ENCODE assay signal across 26 mouse cellular contexts in the genomic region with DNA sequence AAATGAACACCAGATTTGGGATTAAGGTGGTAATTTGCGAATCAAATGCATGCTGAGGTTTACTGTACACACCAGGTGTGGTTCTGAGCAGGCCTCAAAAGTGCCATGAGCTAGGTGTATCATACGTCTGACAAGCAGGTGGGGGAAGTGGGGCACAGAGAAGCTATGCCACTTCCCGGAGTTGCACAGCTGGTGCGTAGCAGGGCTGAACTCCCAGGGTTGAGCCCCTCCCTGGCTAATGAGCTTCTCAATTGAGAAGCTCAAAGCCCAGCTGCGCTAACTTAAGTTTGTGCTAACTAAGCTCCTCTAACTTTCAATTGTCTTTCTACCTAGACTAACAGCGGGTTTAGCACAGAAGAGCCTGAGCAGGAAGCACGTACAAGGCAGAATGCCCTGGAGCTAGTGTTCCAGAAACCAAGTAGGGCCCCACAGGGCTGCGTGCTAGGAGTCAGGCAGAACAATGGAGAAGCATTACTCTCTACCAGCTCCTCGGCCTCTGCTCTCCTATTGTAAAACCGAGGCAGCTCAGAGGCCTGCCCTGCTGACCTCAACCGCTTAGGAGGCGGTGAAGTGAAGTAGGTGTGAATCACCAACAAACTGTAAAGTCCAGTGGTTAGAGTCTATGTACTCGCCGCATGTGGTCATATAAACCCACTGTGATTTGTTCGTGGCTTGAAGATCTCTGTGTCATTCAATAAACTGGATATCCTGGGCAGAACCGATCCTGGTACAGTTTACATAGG. TPM values are rescaled to one million over a fixed set of nuclear protein-coding genes. Genes with fewer than 3 reads are reported as not detected.
A peak's percentile ranks its signal among the peaks of the same experiment; 100 is the strongest.
DNase-seq lines count a peak whose midpoint lies in the region; ATAC-seq and TF ChIP-seq lines count a peak whose summit lies in the region.
"Had no signal": no experiment of that assay in that cellular context is flagged by ENCODE, and none has a peak within 500 bp of the region (broad histone marks: within the 10 kb centered on the region; RNA-seq: fewer than 3 reads in every experiment).

No protein-coding gene starts in this region.

- H3K4me1 ChIP-seq in forebrain, embryonic 10.5 days = peaks cover 22% of the 10 kb centered on the region
- H3K4me1 ChIP-seq in forebrain, embryonic 12.5 days = peaks cover 16% of the 10 kb centered on the region
- H3K4me1 ChIP-seq: limb, embryonic 12.5 days; neural tube, embryonic 12.5 days had no signal

- no peak overlapping the region for H3K9ac ChIP-seq in forebrain, embryonic 12.5 days
- H3K9ac ChIP-seq: forebrain, postnatal 0 days; heart, embryonic 15.5 days; hindbrain, embryonic 14.5 days; limb, embryonic 12.5 days; liver, postnatal 0 days; midbrain, embryonic 13.5 days; neural tube, embryonic 12.5 days had no signal

- no peak for TF ChIP-seq CTCF in Patski (IDR thresholded peaks at IDR 0.05)

- POLR2A ChIA-PET in Patski (lab: Charles Lee) = no interaction called here

- H3K36me3 ChIP-seq in forebrain, embryonic 10.5 days (replicated peaks) = no peaks in the 10 kb centered on the region
- H3K36me3 ChIP-seq in forebrain, embryonic 12.5 days (replicated peaks) = no peaks in the 10 kb centered on the region
- H3K36me3 ChIP-seq: heart, embryonic 15.5 days; limb, embryonic 12.5 days; midbrain, embryonic 13.5 days; neural tube, embryonic 12.5 days had no signal

- H3K27ac ChIP-seq in forebrain, embryonic 10.5 days = peak overlapping the region; percentile 37; the same call in 1 of the 2 replicates
- H3K27ac ChIP-seq in forebrain, embryonic 12.5 days = no peak overlapping the region
- H3K27ac ChIP-seq: heart, embryonic 15.5 days; hindbrain, embryonic 14.5 days; limb, embryonic 12.5 days; midbrain, embryonic 13.5 days; neural tube, embryonic 12.5 days had no signal

- H3K9me3 ChIP-seq in forebrain, embryonic 10.5 days = no peaks in the 10 kb centered on the region
- no peaks in the 10 kb centered on the region for H3K9me3 ChIP-seq in forebrain, embryonic 12.5 days
- H3K9me3 ChIP-seq: heart, embryonic 15.5 days; limb, embryonic 12.5 days; midbrain, embryonic 13.5 days; neural tube, embryonic 12.5 days had no signal

- peak; percentile 27 for DNase-seq in forebrain, embryonic 10.5 days (ENCODE audit: extremely low spot score, low spot score)
- no peak for DNase-seq in Patski (ENCODE audit: low read depth, low spot score)
- DNase-seq in retina, postnatal 1 day = peak; percentile 42
- peak; percentile 35 for DNase-seq in thymus, postnatal 25 days
- DNase-seq in right cerebral cortex, postnatal 25 days = no peak
- no peak for DNase-seq in adrenal gland, adult 8-10 months
- no peak for DNase-seq in left cerebral cortex, adult 18-20 months (ENCODE audit: low spot score in 2 of 2)
- DNase-seq: cerebellum, adult 11-12 months; cerebellum, postnatal 10 days; forebrain, postnatal 0 days; gastrocnemius, postnatal 25 days; heart, adult 18-20 months; heart, postnatal 36 days; kidney, adult 8-10 months; kidney, postnatal 10 days; layer of hippocampus, postnatal 36 days; liver, postnatal 0 days; lung, postnatal 10 days had no signal

- no peak overlapping the region for H3K4me2 ChIP-seq in forebrain, embryonic 12.5 days
- H3K4me2 ChIP-seq: heart, embryonic 15.5 days; hindbrain, embryonic 14.5 days; limb, embryonic 12.5 days; liver, embryonic 11.5 days; midbrain, embryonic 13.5 days; neural tube, embryonic 12.5 days had no signal

- in situ Hi-C loops in Patski (cut with MboI; ENCODE audit: low pct_unique_long_range_greater_than_20kb) = loop anchor here (5.0 kb wide), 1 partner anchor 48 kb away; no protein-coding TSS in a partner anchor

- no peak overlapping the region for H3K4me3 ChIP-seq in forebrain, embryonic 10.5 days
- H3K4me3 ChIP-seq in forebrain, embryonic 12.5 days (replicated peaks) = no peak overlapping the region
- H3K4me3 ChIP-seq: heart, embryonic 15.5 days; limb, embryonic 12.5 days; midbrain, embryonic 13.5 days; neural tube, embryonic 12.5 days had no signal

- CTCF ChIA-PET in Patski (lab: Charles Lee) = interaction anchor here (0.9 to 1.0 kb wide), 2 partner anchors 14 to 47 kb away, joined by 3 to 4 read pairs; no protein-coding TSS in a partner anchor

- ATAC-seq in forebrain, embryonic 12.5 days (ENCODE audit: low FRiP score) = no peak
- ATAC-seq in Patski = peak; percentile 70
- ATAC-seq: forebrain, postnatal 0 days; liver, postnatal 0 days; midbrain, embryonic 13.5 days had no signal

- 53% methylated on average over 16 of the region's 16 CpGs for WGBS in forebrain, embryonic 10.5 days
- WGBS in forebrain, embryonic 12.5 days = 43% methylated on average over 16 of the region's 16 CpGs

- H3K27me3 ChIP-seq in forebrain, embryonic 10.5 days (ENCODE audit: poor library complexity, severe bottlenecking) = no peaks in the 10 kb centered on the region
- H3K27me3 ChIP-seq in forebrain, embryonic 12.5 days = no peaks in the 10 kb centered on the region
- no peaks in the 10 kb centered on the region for H3K27me3 ChIP-seq in Patski
- H3K27me3 ChIP-seq: heart, embryonic 15.5 days; limb, embryonic 12.5 days; midbrain, embryonic 13.5 days; neural tube, embryonic 12.5 days had no signal

RNA-seq across cellular contexts. Expression of a gene that starts 24.7 kb away (rescaled TPM):
- polyA plus RNA-seq in forebrain, embryonic 10.5 days (2016; fragmentation: Nextera tagmentation; extraction: Ambion mirVana) = not detected in 2 replicates
- not detected in 2 replicates for polyA plus RNA-seq in forebrain, embryonic 12.5 days (2016; fragmentation: Nextera tagmentation; extraction: Ambion mirVana)
- 0.01 TPM for polyA plus RNA-seq in Patski (2021)
- under 1 TPM in 3 of 4 experiments, not detected in 1; 0.06 to 0.28 (median 0.23) TPM for total RNA-seq in adrenal gland, adult 8-10 months (2022)
- total RNA-seq in left cerebral cortex, adult 18-20 months (2021) = under 1 TPM in 1 of 2 experiments, not detected in 1; 0.07 TPM
- total RNA-seq: adrenal gland, adult 18-20 months; gastrocnemius, postnatal 25 days; heart, postnatal 36 days had no signal
- polyA plus RNA-seq: limb, embryonic 12.5 days; liver, embryonic 11.5 days; liver, postnatal 0 days; neural tube, embryonic 12.5 days had no signal

RNA-seq across cellular contexts. Expression of a gene that starts 30.6 kb away (rescaled TPM):
- 0.27 and 0.60 TPM in 2 replicates for polyA plus RNA-seq in forebrain, embryonic 10.5 days (2016; fragmentation: Nextera tagmentation; extraction: Ambion mirVana)
- polyA plus RNA-seq in forebrain, embryonic 12.5 days (2016; fragmentation: Nextera tagmentation; extraction: Ambion mirVana) = 0.19 and 0.43 TPM in 2 replicates
- 0.82 TPM for polyA plus RNA-seq in Patski (2021)
- 10 to 100 TPM in 2 of 4 experiments, 1 to 10 TPM in 2; 6.6 to 17.4 (median 11.0) TPM for total RNA-seq in adrenal gland, adult 8-10 months (2022)
- total RNA-seq in left cerebral cortex, adult 18-20 months (2021) = 1 to 10 TPM; 1.4 to 3.1 TPM

Comparison
In these comparisons a context has a peak if more than half of its experiments do, and no peak if none do; other contexts are left out.
1. DNase-seq: peak in forebrain, embryonic 10.5 days (single experiment), retina, postnatal 1 day (single experiment) and thymus, postnatal 25 days (single experiment); none in Patski (single experiment), right cerebral cortex, postnatal 25 days (single experiment), adrenal gland, adult 8-10 months (single experiment) and left cerebral cortex, adult 18-20 months (0 of 2).